Mouse (Mus musculus) heart, postnatal 14 days (tissue): ENCODE measurements at regions not wholly inside any gene's neighbourhood (a gene's known extent, or its start where the extent isn't known, plus 50 kb on each side); places are given as distances from the start of the nearest gene placed in this dataset.

Experiments
- DNase-seq, 2 experiments: peaks; one replicate each; pipeline ENCODE4 v3.0.0; 2021 to 2022
- intact Hi-C: fragments of 180-260 bp; cut with DNase I; formaldehyde crosslinking; loops from one replicate; pipeline ENCODE4 v1.15.1; 2025

DNA sequence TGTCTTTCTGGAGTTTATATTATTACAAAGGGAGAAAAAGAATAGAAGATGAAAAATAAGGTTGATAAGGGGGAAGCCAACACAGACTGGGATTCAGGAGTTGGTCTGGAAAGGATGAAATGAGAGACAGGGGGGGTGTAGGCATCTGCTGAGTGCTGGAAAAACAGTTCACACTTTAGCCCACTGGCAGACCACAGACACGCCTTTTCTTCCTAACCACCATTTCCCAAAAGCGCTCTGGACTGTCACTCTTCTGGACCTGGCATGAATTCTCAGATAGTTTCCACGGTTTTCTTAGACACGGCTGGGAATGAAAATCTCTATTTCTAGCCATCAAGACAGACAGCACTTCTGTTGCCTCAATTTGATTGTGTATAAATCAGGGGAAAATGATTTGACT lies 850.2 kb upstream of the A1bg start:
- intact Hi-C loops, result no loop called here

DNA sequence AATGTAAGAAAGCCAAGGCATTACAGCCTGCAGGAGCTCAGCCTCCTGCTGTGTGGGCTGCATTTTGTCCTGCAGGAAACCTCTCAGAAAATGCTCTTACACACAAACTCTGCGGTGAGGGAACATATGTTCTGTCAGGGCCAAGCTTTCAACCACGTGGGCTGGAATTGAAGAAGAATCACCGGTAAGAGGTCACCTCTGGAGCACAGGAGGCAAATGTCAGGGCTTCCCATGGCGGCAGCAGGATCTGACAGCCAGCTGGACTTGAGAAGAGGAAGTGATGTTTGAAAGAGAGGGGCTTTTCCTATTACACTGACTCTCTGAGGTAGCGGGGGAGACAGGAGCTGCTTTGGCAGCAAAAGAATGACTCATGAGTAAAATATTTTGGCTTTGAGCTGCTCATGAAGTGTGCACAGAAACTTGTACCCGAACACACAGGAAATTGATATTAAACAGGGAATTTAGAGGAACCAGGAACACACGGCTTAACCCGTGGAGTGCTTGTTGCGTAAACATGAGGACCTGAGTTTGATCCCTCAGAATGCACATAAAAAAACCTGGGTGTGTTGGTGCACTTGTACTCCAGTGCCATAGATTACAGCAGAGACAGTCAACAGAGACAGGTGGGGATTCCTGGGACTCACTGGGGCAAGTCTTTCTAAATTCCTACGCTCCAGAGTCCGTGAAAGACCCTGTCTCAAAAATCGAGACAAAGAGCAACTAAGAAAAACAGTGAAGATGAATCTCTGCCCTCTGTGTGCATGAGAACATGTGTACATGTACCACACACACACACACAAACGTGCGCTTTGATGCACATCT lies 848.1 kb upstream of the A1bg start:
- DNase-seq, result peak in 1 of 2 experiments; percentile 22
- intact Hi-C loops, result no loop called here

More for the DNA sequence above, 850.2 kb upstream of the A1bg start:
- no peak for DNase-seq

DNA sequence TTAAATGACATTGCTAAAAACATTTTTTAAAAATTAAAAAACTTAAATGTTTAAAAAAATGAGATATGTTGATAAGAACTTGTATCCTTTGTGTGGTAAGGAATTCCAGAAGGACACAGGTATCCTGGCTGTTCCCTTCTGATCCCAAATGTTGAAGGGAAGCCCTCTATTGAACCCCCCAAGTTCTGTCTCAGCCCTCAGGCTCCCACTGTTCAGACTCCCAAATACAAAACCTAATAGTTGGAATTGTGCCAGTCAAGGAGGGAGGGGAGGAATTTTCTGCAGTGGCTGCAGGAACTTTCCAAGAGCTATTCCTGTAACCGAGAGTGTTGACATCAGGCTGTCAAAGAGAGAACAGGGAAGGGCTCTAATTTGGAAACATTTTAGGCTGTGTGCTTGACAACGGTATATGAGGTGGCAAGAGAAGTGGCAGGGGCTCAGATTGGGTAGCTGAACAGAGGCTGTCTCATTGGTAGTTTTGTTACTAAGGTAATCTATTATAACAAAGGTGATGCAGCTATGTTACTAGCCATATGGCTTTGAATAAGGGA lies 843.8 kb upstream of the A1bg start:
- DNase-seq, result peak in 1 of 2 experiments; percentile 46
- intact Hi-C loops, result no loop called here

DNA sequence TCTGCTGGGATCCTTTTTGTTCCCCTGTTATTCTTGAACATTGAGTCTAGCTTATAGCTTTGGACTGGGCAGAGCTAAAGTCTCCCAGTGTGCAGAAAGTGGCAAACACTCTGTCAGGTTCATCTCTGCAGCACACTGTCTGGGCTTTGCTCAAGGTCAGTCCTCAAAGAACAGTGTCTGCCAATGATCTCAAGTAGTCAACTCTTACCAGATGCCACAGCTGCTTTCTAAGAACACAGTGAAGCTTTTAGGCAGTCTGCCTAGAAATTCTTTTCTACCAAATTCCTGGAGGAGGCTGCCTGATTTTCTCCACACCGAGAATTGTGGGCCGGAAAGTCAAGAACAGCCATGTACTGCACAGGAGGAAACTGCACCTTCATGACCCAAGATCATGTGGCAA lies 831.0 kb upstream of the A1bg start:
- DNase-seq, result peak in 1 of 2 experiments; percentile 19
- intact Hi-C loops, result no loop called here

DNA sequence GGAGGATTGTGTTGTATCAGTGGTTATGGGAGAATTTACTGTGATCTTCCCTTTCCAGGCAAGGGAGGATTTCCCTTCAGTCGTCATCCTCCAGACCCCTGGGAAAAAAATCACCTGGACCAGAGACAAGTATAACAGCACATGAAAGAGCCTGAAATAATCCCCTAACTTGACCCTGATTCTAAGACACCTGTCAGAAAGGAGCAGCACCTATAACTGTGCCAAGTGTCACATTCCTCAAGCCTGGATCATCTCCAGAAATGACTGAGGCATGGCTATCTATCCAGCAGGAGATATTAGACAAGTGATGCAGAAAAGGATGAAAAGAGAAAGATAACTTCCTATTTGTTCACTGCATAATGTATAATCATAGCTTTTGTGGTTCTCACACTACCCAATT lies 800.9 kb upstream of the A1bg start:
- no peak for DNase-seq
- intact Hi-C loops, result no loop called here

DNA sequence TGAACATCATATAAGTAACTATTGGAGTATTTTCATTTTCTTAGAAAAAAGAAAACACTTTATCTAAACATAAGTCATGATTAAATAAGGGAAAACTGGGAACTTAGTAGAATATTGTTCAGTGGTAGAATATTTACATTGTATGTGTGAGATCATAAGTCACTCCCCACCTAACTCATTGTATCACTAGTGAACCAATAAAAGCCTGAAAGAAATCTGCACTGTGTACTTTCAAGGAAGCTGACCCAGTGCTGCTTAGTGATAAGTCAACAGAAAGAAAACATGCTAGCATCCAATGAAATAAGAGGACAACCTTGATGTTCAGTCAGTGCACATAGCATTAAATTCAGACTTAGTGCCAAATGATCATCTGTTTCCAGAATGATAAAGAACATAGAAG lies 795.7 kb upstream of the A1bg start:
- DNase-seq, result no peak
- intact Hi-C loops, result no loop called here

DNA sequence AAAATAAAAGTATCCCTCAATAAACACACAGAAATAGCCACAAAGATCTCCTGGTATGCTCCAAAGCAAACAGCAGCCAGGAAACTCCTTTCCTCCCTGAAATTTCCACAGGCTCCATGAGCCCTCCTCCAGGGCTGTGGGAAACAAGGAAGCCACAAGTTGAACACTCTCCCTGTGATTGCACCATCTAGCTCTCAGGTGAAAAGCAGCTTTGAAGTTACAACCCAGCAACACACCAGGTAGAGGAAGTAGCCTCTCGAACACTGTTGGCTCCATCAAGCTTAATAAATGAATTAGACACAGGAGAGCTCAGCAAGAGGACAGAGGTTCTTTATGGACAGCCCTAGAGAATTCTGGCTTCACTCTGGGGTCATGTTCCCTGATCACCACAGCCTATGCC lies 794.4 kb upstream of the A1bg start:
- no peak for DNase-seq
- intact Hi-C loops, result no loop called here

DNA sequence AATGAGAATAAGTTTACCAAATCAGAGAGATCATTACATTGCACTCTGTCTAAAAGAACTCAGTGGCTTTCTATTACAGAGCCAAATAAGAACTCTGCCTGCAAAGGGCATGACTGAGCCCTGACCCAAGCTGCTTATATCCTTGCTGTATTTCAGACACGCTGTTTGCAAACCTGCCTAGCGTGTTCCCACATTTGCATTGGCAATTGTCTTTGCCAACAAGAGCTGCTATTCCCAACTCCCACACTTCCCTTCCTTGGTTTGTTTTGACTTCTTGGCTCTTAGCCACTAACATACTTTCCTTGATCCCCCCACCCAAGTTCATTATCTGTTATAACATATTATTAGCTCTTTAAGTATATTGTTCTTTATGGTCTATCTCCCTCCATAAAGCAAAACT lies 791.1 kb upstream of the A1bg start:
- DNase-seq, result no peak
- intact Hi-C loops, result no loop called here

DNA sequence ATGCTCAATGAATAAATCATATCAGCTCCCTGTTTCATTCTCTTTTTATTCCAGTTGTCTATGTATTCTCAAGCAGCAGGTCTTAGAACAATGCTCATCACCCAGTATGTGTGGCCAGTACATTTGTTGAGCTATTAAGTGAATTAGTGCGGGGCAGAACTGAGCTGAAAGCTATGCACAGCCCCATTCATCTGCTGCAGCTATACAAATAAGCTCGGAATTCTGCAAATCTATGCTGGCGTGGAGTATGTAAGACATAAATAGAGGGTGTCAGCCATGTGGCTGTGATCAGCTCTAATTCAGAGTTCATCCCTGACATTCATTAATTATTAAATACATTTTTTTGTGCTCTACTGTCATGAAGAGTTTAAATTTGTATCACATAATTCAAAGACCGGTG lies 786.1 kb upstream of the A1bg start:
- DNase-seq, result no peak
- intact Hi-C loops, result no loop called here

DNA sequence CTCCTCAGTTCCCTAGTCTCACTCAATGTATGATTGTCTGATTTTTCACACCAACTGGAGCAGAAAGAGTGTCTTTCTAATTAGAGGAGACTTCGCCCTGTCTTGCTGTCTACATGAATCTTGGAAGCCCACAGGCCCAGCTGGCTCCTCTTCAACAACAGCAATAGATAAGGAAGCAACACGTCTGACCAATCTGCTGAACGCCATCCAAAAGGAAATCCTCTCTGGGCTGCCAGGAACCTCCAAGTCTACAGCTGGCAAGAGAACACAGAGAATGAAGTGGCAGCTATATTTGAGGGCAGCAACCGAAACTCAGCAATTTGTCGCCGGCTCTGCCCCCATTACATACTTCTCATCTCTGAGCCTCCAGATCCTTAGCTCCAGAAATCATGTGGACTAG lies 785.1 kb upstream of the A1bg start:
- DNase-seq, result peak; percentile 36 to 46
- intact Hi-C loops, result no loop called here

DNA sequence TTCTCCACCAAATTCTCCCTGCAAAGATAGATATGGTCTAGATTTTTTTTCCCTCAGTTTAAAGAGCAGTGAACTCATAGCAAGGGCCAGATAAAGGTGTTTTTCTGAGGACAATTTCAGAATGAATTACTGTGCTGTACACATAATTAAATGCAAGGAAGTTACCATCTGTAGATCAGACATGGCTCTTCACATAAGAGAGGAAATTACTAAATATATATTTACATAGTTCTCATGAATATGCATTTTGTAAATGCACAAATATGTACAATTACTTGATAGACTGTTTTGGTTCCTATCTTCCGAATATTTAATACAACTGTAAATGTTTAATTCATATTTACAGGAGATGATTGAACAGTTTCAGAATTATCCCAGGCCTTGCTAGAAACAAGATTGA lies 769.9 kb upstream of the A1bg start:
- intact Hi-C loops, result no loop called here
- no peak for DNase-seq

DNA sequence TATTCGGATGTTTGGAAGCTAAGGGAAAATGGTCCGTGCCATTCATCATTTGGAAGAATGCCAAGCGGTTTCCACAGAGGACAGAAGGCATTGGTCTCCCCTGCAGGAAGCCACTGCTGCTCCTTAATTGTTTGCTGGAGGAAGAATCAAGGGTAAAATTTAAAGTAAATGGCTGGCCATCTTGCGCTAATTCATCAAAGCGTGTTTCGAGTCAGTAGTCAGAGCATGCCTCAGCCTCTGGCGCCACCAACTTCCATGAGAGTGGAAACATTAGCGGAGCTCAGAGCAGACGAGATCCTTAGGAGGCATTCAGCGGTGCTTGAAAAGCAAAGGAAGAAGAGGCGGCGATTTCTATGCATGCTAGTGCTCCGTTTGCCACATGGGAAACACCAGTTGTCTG lies 767.6 kb upstream of the A1bg start:
- no peak for DNase-seq
- intact Hi-C loops, result no loop called here

DNA sequence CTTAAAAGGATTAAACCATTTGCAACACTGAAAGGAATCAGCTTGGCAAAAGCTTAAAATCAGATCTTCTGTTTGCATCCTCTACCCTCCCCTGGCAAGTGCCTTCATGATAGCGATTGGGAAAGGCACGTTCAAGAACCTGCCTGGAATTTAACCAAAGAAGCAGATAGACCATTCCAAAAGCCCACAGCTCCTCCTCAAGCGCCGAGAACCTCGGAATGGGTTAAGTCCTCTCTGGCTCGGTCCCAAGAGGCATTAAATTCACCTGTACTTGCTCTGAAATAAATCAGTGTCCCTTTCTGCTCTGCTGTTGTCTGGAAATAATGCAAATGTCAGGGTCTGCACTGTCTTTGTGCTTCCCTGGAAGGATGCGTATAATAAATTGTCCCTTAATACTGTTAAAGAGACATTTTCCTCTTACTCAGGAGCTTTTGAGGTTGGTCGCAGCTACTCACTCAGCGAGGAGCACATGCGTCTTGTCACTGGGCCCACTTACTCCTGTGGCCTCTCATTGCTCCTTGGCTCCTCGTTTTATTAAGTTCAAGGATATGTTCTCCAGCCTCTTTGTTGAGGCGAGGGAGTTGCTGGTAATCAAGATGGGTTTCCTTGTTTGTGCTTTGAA lies 767.1 kb upstream of the A1bg start:
- no peak for DNase-seq
- intact Hi-C loops, result no loop called here

DNA sequence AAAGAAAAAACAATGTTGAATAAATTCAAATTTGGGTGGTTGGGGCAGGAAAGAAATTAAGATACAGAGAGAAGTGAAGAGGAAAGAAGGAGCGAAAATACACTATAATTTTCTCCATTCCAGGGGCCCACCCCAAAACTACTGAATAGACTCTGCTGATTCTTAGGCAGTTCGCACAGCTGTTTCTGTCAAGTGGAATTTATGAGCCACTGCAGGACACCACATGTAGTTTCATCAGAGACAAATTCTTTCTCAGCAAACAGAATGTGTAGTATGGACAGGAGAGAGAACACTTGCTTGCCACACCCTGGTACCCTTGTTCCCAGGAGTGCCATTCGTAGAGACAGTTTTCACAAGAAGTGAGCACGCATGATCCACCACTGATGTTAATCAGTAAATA lies 760.2 kb upstream of the A1bg start:
- intact Hi-C loops, result no loop called here
- no peak for DNase-seq

DNA sequence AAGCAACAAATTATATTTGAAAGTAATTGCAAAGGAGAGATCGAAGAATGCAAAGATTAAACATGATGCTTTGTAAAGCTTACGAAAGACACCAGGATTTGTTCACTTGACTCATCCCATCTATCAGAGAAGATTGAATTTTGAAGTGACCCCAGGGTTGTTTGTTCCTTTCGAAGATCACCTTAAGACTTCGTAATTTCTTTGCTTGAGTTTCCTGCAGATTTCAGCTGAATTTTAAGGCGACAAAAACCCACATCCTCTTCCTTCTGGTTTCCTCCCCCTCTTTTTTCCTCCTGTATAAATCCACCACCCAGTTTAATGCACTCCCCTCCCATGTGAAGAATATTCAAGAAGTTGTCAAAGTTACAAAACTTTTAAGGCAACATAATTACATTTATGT lies 747.7 kb upstream of the A1bg start:
- DNase-seq, result no peak
- intact Hi-C loops, result no loop called here

DNA sequence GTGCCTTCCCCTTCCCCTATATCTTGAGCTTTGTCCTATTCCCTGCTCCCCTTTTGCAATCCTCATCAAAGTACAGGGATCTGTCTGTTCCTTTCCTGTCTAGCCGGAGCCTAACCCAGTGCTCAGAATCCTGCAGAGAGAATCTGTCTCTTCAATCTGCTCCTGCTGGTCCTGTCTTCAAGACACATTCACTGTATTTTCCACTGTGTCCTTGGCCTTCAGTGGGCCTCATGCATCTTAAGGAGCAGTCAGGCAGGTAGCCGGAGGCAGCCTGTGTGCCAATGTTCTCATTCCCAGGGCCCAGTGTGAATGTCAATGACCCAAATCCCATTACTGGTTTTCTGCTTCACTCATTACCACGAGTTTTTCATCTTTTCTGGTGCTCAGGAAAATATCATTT lies 737.8 kb upstream of the A1bg start:
- intact Hi-C loops, result no loop called here
- no peak for DNase-seq

DNA sequence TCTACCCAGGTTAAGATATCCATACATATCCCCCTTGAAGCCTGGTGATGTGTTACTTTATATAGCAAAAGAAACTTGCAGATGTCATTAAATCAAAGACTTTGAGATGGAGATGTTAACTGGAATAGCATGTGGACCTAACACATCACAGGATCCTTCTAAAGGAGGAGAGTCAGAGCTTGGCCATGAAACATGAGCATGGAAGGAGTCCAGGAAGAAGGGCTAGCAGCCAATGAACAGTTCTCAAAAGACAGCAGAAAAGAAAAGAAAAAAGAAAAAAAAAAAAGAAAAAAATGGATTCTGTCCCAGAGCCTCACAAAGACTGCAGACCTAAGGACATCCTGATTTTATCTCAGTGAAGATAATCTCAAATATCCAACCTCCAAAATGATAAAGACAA lies 734.1 kb upstream of the A1bg start:
- DNase-seq, result peak; percentile 19 to 54
- intact Hi-C loops, result no loop called here

DNA sequence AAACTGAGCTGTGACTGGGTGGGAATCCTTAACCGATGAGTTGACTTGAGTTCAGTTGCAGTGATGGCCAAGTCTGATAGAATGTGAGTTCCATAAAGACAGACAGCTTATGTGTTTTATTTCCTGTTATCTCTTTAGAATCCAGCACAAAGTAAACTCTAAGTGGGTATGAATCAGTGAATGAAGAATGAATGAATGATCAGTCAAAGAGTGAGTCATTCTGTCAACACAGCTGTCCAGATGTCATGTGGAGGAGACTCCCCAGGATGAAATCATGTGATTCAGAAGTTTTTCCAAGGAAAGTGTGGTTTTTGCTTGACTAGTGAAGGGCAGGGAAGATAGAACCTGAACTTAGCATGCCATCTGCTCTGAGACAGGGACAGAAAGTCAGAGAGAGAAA lies 732.0 kb upstream of the A1bg start:
- intact Hi-C loops, result no loop called here
- DNase-seq, result no peak

DNA sequence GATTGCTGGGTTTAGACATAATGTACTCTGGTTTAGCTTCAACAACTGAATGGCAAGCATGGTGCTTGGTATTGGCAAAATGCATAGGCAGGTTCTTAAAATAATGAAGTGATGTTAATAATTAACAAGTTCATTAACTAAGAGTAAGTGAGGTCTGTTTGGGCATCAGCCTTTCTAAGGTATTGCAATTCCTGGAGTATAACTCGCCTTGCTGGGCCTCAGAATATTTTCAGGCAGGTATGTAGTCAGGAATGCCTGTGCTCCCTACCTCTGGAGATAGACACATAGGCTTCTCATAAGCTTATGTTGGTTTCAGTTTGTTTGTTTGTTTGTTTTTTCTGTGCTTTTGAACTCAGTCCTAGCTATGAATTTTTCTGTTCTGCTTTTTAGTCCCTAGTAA lies 731.0 kb upstream of the A1bg start:
- no peak for DNase-seq
- intact Hi-C loops, result no loop called here

DNA sequence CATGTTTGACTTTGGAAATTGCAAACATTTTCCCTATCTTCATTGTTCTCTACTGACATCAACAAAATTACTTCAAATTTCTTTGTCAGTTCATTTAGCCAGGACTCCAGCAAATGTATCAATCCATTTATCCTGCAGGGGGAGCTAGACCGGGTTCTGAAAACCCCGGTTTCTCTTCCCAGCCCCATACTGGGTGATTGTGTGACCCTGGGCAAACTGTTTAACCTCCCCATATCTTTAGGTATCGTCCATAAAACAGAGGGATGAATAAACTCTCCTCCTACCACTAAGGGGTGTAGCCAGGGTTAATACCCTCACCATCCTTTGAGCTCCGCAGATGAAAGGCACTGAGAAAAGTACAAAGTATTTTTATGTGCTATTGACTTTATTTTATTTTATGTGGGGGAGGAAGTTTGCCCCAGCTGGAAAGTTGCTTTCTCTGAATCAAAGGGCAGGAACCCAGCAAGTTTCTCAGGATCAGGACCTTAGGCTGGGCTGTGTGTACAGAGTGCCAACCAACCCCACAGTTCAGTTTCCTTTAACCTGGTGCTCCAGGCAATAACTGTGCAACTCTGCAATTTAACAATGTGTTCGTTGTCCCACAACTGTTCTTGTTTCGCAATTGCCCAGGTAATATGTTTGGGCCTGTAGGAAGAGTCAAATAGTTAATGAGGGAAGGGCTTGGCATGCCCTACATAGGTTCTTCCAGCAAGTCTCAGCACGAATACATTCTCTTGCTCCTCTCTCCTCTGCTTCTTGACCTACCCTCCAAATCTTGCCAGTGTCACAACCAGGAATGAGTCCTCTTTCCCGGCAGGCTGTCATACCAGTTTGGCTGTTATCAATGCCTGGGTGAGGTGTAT lies 696.1 kb upstream of the A1bg start:
- DNase-seq, result no peak
- intact Hi-C loops, result no loop called here

DNA sequence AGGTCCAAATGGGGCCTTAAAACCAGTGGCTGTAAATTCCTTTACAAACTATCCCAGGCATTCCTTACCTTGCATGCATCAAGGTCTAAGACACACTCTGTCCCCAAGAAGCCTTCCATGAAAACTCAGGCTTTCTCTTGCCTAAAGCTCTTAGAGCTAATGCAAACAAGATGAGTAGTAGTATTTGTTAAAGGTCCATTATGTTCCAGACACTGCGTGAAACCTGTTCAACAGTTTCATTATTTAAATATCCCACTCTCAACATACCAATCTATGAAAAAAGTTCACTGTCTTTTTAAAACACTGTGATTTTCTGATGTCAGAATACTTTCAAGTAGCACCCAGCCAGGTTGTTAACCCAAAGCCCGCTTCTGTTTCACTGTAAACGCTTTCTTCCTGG lies 687.9 kb upstream of the A1bg start:
- intact Hi-C loops, result no loop called here
- no peak for DNase-seq
